Mouse (Mus musculus): ENCODE data around the gene Kif23. TPM values are rescaled to one million over a fixed set of nuclear protein-coding genes. Genes with fewer than 3 reads are reported as not detected.

The Kif23 gene
- polyA plus RNA-seq, 1 experiment from 2014 or later = 110 TPM

GRCm38 (mm10) chr9:61977258-61977945, 30.8 kb upstream of the Kif23 start:
- Histone ChIP-seq H3K4me1 (ENCODE audit: control insufficient read depth, insufficient read depth, low read length) (no peaks in the 10 kb centered on the region), H3K9ac (ENCODE audit: low read length) (no peak overlapping the region), H3K4me2 (no peak overlapping the region), H3K27me3 (ENCODE audit: control insufficient read depth, insufficient read depth, low read length) (no peaks in the 10 kb centered on the region), H3K9me3 (ENCODE audit: control insufficient read depth, low read length) (no peaks in the 10 kb centered on the region), H3K4me3 (ENCODE audit: low read depth, low read length) (no peak overlapping the region), H3K27ac (ENCODE audit: low read depth, low read length) (no peak overlapping the region), H3K36me3 (ENCODE audit: control insufficient read depth, insufficient read depth, low read length) (no peaks in the 10 kb centered on the region)
- WGBS = 92% methylated on average over 13 of the region's 13 CpGs
- DNase-seq (ENCODE audit: low spot score, missing footprints) (no peak), ATAC-seq (ENCODE audit: low FRiP score) (no peak)

DNA sequence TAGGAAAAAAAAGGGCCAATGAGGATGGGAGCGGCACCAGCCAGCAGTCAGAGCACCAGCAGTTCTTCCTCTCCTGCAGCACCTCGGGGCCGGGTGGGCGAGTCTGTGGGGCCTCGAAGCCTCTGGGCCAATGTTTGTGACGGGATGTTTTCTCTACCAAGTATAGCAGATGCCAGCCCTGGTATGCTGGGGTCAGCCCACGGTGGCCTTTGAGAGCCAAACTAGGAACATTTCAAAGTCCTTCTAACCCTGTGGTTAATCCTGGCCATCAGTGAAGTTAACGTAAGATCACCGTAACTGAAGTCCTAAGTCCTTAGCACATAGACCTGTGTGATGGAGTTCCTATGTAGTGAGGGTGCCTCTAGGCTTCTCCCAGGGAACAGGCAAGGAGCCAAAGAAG, 25.5 kb upstream of the Kif23 start:
- Histone ChIP-seq H3K9me3 (ENCODE audit: control insufficient read depth, low read length) (no peaks in the 10 kb centered on the region), H3K27me3 (ENCODE audit: control insufficient read depth, insufficient read depth, low read length) (no peaks in the 10 kb centered on the region)
- ATAC-seq (ENCODE audit: low FRiP score) = no peak

DNA sequence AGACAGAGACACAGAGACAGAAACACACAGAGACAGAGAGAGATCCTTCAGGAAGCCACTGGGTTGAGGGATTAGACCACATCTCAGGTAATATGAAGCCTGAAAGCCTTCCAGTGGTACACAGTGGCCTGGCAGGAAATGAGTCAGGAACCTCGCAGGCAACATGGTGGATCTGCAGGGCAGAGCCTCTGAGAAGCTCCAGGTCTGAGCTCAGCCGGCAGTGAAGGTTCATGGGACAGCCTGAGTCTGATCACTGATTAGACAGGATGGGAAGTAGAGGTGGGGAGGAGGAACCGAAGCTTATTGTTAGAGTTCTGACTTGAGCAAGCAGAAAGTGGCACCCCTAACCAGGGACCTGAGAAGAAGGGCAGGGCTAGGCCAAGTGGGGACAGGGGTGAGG, 24.5 kb upstream of the Kif23 start:
- 84% methylated on average over 3 of the region's 3 CpGs for WGBS
- Histone ChIP-seq H3K36me3 (ENCODE audit: control insufficient read depth, insufficient read depth, low read length) (no peaks in the 10 kb centered on the region), H3K9me3 (ENCODE audit: control insufficient read depth, low read length) (no peaks in the 10 kb centered on the region), H3K9ac (ENCODE audit: low read length) (no peak overlapping the region), H3K4me2 (no peak overlapping the region), H3K27ac (ENCODE audit: low read depth, low read length) (no peak overlapping the region), H3K4me1 (ENCODE audit: control insufficient read depth, insufficient read depth, low read length) (no peaks in the 10 kb centered on the region), H3K27me3 (ENCODE audit: control insufficient read depth, insufficient read depth, low read length) (no peaks in the 10 kb centered on the region), H3K4me3 (ENCODE audit: low read depth, low read length) (no peak overlapping the region)
- peak; percentile 14 for DNase-seq (ENCODE audit: low spot score, missing footprints)
- no peak for ATAC-seq (ENCODE audit: low FRiP score)

More for the DNA sequence above, 25.5 kb upstream of the Kif23 start:
- Histone ChIP-seq H3K4me2 (no peak overlapping the region), H3K4me3 (ENCODE audit: low read depth, low read length) (no peak overlapping the region), H3K4me1 (ENCODE audit: control insufficient read depth, insufficient read depth, low read length) (no peaks in the 10 kb centered on the region), H3K36me3 (ENCODE audit: control insufficient read depth, insufficient read depth, low read length) (no peaks in the 10 kb centered on the region), H3K27ac (ENCODE audit: low read depth, low read length) (no peak overlapping the region), H3K9ac (ENCODE audit: low read length) (no peak overlapping the region)
- 50% methylated on average over 9 of the region's 9 CpGs for WGBS
- DNase-seq (ENCODE audit: low spot score, missing footprints) = peak; percentile 67

GRCm38 (mm10) chr9:61967357-61967756, 20.8 kb upstream of the Kif23 start:
- no peak overlapping the region for H3K9ac ChIP-seq (ENCODE audit: low read length)
- ATAC-seq (ENCODE audit: low FRiP score) (no peak), DNase-seq (ENCODE audit: low spot score, missing footprints) (peak; percentile 81)
- H3K27ac ChIP-seq (ENCODE audit: low read depth, low read length) = no peak overlapping the region
- H3K9me3 ChIP-seq (ENCODE audit: control insufficient read depth, low read length) = no peaks in the 10 kb centered on the region
- H3K27me3 ChIP-seq (ENCODE audit: control insufficient read depth, insufficient read depth, low read length) = no peaks in the 10 kb centered on the region
- H3K4me2 ChIP-seq = no peak overlapping the region
- 59% methylated on average over 10 of the region's 10 CpGs for WGBS
- no peaks in the 10 kb centered on the region for H3K4me1 ChIP-seq (ENCODE audit: control insufficient read depth, insufficient read depth, low read length)
- no peaks in the 10 kb centered on the region for H3K36me3 ChIP-seq (ENCODE audit: control insufficient read depth, insufficient read depth, low read length)
- H3K4me3 ChIP-seq (ENCODE audit: low read depth, low read length) = no peak overlapping the region

GRCm38 (mm10) chr9:61965987-61966386, 19.4 kb upstream of the Kif23 start:
- Histone ChIP-seq H3K4me2 (no peak overlapping the region), H3K9ac (ENCODE audit: low read length) (no peak overlapping the region), H3K4me1 (ENCODE audit: control insufficient read depth, insufficient read depth, low read length) (no peaks in the 10 kb centered on the region), H3K4me3 (ENCODE audit: low read depth, low read length) (no peak overlapping the region), H3K27ac (ENCODE audit: low read depth, low read length) (no peak overlapping the region), H3K9me3 (ENCODE audit: control insufficient read depth, low read length) (no peaks in the 10 kb centered on the region), H3K36me3 (ENCODE audit: control insufficient read depth, insufficient read depth, low read length) (no peaks in the 10 kb centered on the region), H3K27me3 (ENCODE audit: control insufficient read depth, insufficient read depth, low read length) (no peaks in the 10 kb centered on the region)
- ATAC-seq (ENCODE audit: low FRiP score) (peak; percentile 16; the same call in 1 of the 2 replicates), DNase-seq (ENCODE audit: low spot score, missing footprints) (peak; percentile 65)
- WGBS = 95% methylated on average over 7 of the region's 7 CpGs

DNA sequence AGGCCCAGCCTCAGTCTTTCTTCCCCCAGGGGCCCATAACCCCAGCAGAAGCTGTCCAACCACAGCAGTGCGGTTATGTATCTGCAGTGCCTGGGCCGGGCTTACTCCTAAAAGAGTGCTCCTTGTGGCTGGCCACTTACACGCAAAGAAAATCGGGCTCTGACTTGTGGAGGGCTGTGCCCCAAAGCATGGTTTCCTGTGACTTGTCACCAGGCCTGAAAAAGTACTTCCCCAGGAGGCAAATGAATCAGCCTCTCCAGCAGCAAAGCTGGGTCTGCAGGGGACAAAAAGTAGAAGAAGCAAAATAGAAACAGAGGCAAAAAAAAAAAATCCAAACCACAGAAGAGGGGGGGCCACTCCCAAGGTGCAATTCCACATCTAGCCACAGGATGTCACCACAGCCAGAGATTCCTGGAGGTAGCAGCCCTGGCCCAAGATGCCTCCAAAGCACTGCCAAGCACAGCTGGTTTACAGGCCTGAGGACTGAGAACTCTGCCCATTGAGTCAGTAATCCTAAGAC, 18.9 kb upstream of the Kif23 start:
- WGBS = 36% methylated on average over 4 of the region's 4 CpGs
- peak; percentile 42; the same call in 1 of the 2 replicates for ATAC-seq (ENCODE audit: low FRiP score)
- Histone ChIP-seq H3K27ac (ENCODE audit: low read depth, low read length) (no peak overlapping the region), H3K9ac (ENCODE audit: low read length) (no peak overlapping the region), H3K36me3 (ENCODE audit: control insufficient read depth, insufficient read depth, low read length) (no peaks in the 10 kb centered on the region), H3K4me2 (no peak overlapping the region), H3K4me1 (ENCODE audit: control insufficient read depth, insufficient read depth, low read length) (no peaks in the 10 kb centered on the region), H3K27me3 (ENCODE audit: control insufficient read depth, insufficient read depth, low read length) (no peaks in the 10 kb centered on the region), H3K9me3 (ENCODE audit: control insufficient read depth, low read length) (no peaks in the 10 kb centered on the region), H3K4me3 (ENCODE audit: low read depth, low read length) (no peak overlapping the region)
- DNase-seq (ENCODE audit: low spot score, missing footprints) = peak; percentile 95

- DNase-seq (ENCODE audit: low spot score, missing footprints) (peak; percentile 60), ATAC-seq (ENCODE audit: low FRiP score) (no peak)
- Histone ChIP-seq H3K4me1 (ENCODE audit: control insufficient read depth, insufficient read depth, low read length) (no peaks in the 10 kb centered on the region), H3K4me3 (ENCODE audit: low read depth, low read length) (no peak overlapping the region), H3K27ac (ENCODE audit: low read depth, low read length) (no peak overlapping the region), H3K36me3 (ENCODE audit: control insufficient read depth, insufficient read depth, low read length) (no peaks in the 10 kb centered on the region), H3K9ac (ENCODE audit: low read length) (no peak overlapping the region), H3K27me3 (ENCODE audit: control insufficient read depth, insufficient read depth, low read length) (no peaks in the 10 kb centered on the region), H3K4me2 (no peak overlapping the region), H3K9me3 (ENCODE audit: control insufficient read depth, low read length) (no peaks in the 10 kb centered on the region)
- 79% methylated on average over 6 of the region's 6 CpGs for WGBS
These were observed 16.8 kb upstream of the Kif23 start for GRCm38 (mm10) chr9:61963356-61963755.

- H3K4me2 ChIP-seq = no peak overlapping the region
- H3K36me3 ChIP-seq (ENCODE audit: control insufficient read depth, insufficient read depth, low read length) = no peaks in the 10 kb centered on the region
- no peaks in the 10 kb centered on the region for H3K27me3 ChIP-seq (ENCODE audit: control insufficient read depth, insufficient read depth, low read length)
- no peaks in the 10 kb centered on the region for H3K4me1 ChIP-seq (ENCODE audit: control insufficient read depth, insufficient read depth, low read length)
- 87% methylated on average over 4 of the region's 4 CpGs for WGBS
- no peak for DNase-seq (ENCODE audit: low spot score, missing footprints)
- no peak for ATAC-seq (ENCODE audit: low FRiP score)
- no peaks in the 10 kb centered on the region for H3K9me3 ChIP-seq (ENCODE audit: control insufficient read depth, low read length)
- no peak overlapping the region for H3K4me3 ChIP-seq (ENCODE audit: low read depth, low read length)
- no peak overlapping the region for H3K27ac ChIP-seq (ENCODE audit: low read depth, low read length)
- no peak overlapping the region for H3K9ac ChIP-seq (ENCODE audit: low read length)
These were observed 14.6 kb upstream of the Kif23 start for GRCm38 (mm10) chr9:61961181-61961580.

GRCm38 (mm10) chr9:61960753-61961152, 14.2 kb upstream of the Kif23 start:
- Histone ChIP-seq H3K4me3 (ENCODE audit: low read depth, low read length) (no peak overlapping the region), H3K4me2 (no peak overlapping the region), H3K27ac (ENCODE audit: low read depth, low read length) (no peak overlapping the region), H3K36me3 (ENCODE audit: control insufficient read depth, insufficient read depth, low read length) (no peaks in the 10 kb centered on the region), H3K9ac (ENCODE audit: low read length) (no peak overlapping the region), H3K27me3 (ENCODE audit: control insufficient read depth, insufficient read depth, low read length) (no peaks in the 10 kb centered on the region), H3K9me3 (ENCODE audit: control insufficient read depth, low read length) (no peaks in the 10 kb centered on the region), H3K4me1 (ENCODE audit: control insufficient read depth, insufficient read depth, low read length) (no peaks in the 10 kb centered on the region)
- DNase-seq (ENCODE audit: low spot score, missing footprints) = no peak
- WGBS = 64% methylated on average over 5 of the region's 5 CpGs
- ATAC-seq (ENCODE audit: low FRiP score) = no peak

Measured in midbrain, embryonic 11.5 days (tissue).